Comparison of ENCODE assay signal across 8 mouse cellular contexts in the genomic region with DNA sequence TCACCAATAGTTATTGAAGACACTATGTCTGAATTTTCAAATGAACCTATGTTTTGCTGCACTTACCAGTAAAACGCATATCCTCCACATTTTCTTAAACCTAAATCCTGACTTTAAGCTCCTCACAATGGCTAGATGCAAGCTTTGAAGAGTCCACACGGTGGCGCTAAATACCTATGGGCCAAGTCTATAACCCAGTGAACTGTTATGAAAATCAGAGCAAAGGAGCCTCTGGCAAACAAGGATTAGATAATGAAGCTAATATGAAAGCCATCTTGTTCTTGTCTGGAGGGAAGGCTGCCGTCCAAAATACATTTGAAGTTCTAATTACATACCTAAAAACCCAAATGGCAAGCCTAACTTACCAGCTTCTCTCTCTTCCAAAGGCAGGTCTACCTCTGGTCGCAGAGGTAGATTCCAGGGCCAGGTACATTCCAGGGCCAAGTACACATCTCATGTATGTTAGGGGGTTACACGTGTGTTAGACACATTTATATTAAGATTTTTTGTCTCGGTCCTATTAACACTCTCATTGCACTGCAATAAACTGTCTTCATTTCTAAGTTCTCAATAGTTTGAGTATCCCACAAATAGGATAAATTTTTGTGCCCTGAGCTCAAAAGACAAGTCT. TPM values are rescaled to one million over a fixed set of nuclear protein-coding genes. Genes with fewer than 3 reads are reported as not detected.
DNase-seq lines count a peak whose midpoint lies in the region; ATAC-seq and TF ChIP-seq lines count a peak whose summit lies in the region.

No protein-coding gene starts in this region.

- TF ChIP-seq CTCF in heart, adult 2 months (IDR thresholded peaks at IDR 0.05) = no peak; the same call in 1 of the 2 replicates

- no peak overlapping the region for H3K4me2 ChIP-seq in kidney, embryonic 14.5 days (replicated peaks; ENCODE audit: low read depth, low read length)
- no peak overlapping the region for H3K4me2 ChIP-seq in limb, embryonic 14.5 days (replicated peaks; ENCODE audit: low read depth, low read length, severe bottlenecking)

- H3K4me1 ChIP-seq in heart, adult 2 months (ENCODE audit: control insufficient read depth, insufficient read depth, low read length) = no peaks in the 10 kb centered on the region; the same call in 1 of the 2 replicates
- H3K4me1 ChIP-seq in kidney, embryonic 14.5 days (ENCODE audit: control insufficient read depth, insufficient read depth, low read length) = no peaks in the 10 kb centered on the region
- no peaks in the 10 kb centered on the region for H3K4me1 ChIP-seq in limb, embryonic 14.5 days (ENCODE audit: control insufficient read depth, insufficient read depth, low read length)

- WGBS in heart, adult 2 months = 27% methylated on average over 7 of the region's 7 CpGs
- 37% methylated on average over 7 of the region's 7 CpGs for WGBS in kidney, embryonic 14.5 days
- WGBS in limb, embryonic 14.5 days = 35% methylated on average over 7 of the region's 7 CpGs

- H3K27me3 ChIP-seq in heart, adult 2 months (ENCODE audit: control insufficient read depth, insufficient read depth, low read length) = no peaks in the 10 kb centered on the region
- no peaks in the 10 kb centered on the region for H3K27me3 ChIP-seq in kidney, embryonic 14.5 days (ENCODE audit: control insufficient read depth, insufficient read depth, low read length)
- H3K27me3 ChIP-seq in limb, embryonic 14.5 days (ENCODE audit: control insufficient read depth, insufficient read depth, low read length) = no peaks in the 10 kb centered on the region
- H3K27me3 ChIP-seq in splenic B cell, adult 2 months (ENCODE audit: control insufficient read depth, insufficient read depth, low read length, poor library complexity, severe bottlenecking) = no peaks in the 10 kb centered on the region

- TF ChIP-seq EP300 in heart, adult 2 months (IDR thresholded peaks at IDR 0.05; ENCODE audit: insufficient read depth, low read depth, low read length) = no peak

- no peak overlapping the region for H3K4me3 ChIP-seq in heart, adult 2 months
- H3K4me3 ChIP-seq in kidney, embryonic 14.5 days (ENCODE audit: low read length) = no peak overlapping the region
- no peak overlapping the region for H3K4me3 ChIP-seq in limb, embryonic 14.5 days (replicated peaks; ENCODE audit: low read length)

- intact Hi-C loops in heart, adult 2 months (cut with DNase I) = loop anchor here (1.0 to 5.0 kb wide), 5 partner anchors 31 to 379 kb away; a partner anchor contains a TSS

- no peak overlapping the region for H3K27ac ChIP-seq in heart, adult 2 months
- H3K27ac ChIP-seq in kidney, embryonic 14.5 days (ENCODE audit: low read depth, low read length) = no peak overlapping the region
- H3K27ac ChIP-seq in limb, embryonic 14.5 days (replicated peaks; ENCODE audit: low read depth, low read length) = no peak overlapping the region

- peak; percentile 80; the same call in 1 of the 2 replicates for ATAC-seq in kidney, embryonic 14.5 days (ENCODE audit: low FRiP score, low TSS enrichment)
- ATAC-seq in limb, embryonic 14.5 days (ENCODE audit: low FRiP score, low read depth) = peak; percentile 82

- no peak overlapping the region for H3K9ac ChIP-seq in heart, adult 2 months (ENCODE audit: low read depth, low read length)
- H3K9ac ChIP-seq in kidney, embryonic 14.5 days (ENCODE audit: low read depth, low read length) = no peak overlapping the region
- H3K9ac ChIP-seq in limb, embryonic 14.5 days (ENCODE audit: low read depth, low read length, severe bottlenecking) = no peak overlapping the region

- no peak for TF ChIP-seq POLR2A in heart, adult 2 months (IDR thresholded peaks at IDR 0.05; ENCODE audit: insufficient read depth, low read depth, low read length)
- TF ChIP-seq POLR2A in limb, embryonic 14.5 days (IDR thresholded peaks at IDR 0.05; ENCODE audit: borderline replicate concordance, extremely low read depth, insufficient read depth, insufficient read length) = no peak

- no peaks in the 10 kb centered on the region for H3K36me3 ChIP-seq in heart, adult 2 months (ENCODE audit: control insufficient read depth, insufficient read depth, low read length)
- H3K36me3 ChIP-seq in kidney, embryonic 14.5 days (ENCODE audit: control insufficient read depth, insufficient read depth, low read length) = no peaks in the 10 kb centered on the region
- peaks cover 2% of the 10 kb centered on the region; the same call in 1 of the 2 replicates for H3K36me3 ChIP-seq in limb, embryonic 14.5 days (ENCODE audit: control insufficient read depth, insufficient read depth, low read length)
- H3K36me3 ChIP-seq in splenic B cell, adult 2 months (ENCODE audit: control insufficient read depth, insufficient read depth, low read length, poor library complexity, severe bottlenecking) = no peaks in the 10 kb centered on the region

- no peaks in the 10 kb centered on the region for H3K9me3 ChIP-seq in kidney, embryonic 14.5 days (ENCODE audit: control insufficient read depth, low read length)
- no peaks in the 10 kb centered on the region for H3K9me3 ChIP-seq in limb, embryonic 14.5 days (ENCODE audit: control insufficient read depth, low read length)

- DNase-seq in 3T3-L1 (ENCODE audit: low read depth, low spot score) = peak; percentile 92
- DNase-seq in adrenal gland, adult 2 months = peak; percentile 70
- peak; percentile 84 for DNase-seq in embryo, embryonic 11 days
- DNase-seq in heart, adult 2 months = peak; percentile 64 to 77
- peak; percentile 91 for DNase-seq in limb, embryonic 14.5 days (ENCODE audit: low spot score)
- peak; percentile 87 for DNase-seq in naive thymus-derived CD4-positive, alpha-beta T cell, adult 2 months (ENCODE audit: low read depth)
- peak; percentile 87 for DNase-seq in splenic B cell, adult 2 months (ENCODE audit: low read depth, low spot score)

- no peaks in the 10 kb centered on the region for H3K79me2 ChIP-seq in heart, adult 2 months (replicated peaks; ENCODE audit: control insufficient read depth, insufficient read depth, low read length)

RNA-seq across cellular contexts. Expression of a gene that starts 32.2 kb away (rescaled TPM):
- total RNA-seq in adrenal gland, adult 2 months (2021) = 10 to 100 TPM; 17.7 to 18.2 TPM
- polyA plus RNA-seq in adrenal gland, adult 2 months (2012; rRNA removed) = 8.0 and 11.8 TPM in 2 replicates
- 1 to 10 TPM; 5.9 to 6.1 TPM for total RNA-seq in heart, adult 2 months (2021)
- polyA plus RNA-seq in heart, adult 2 months (2012; rRNA removed) = 4.4 and 7.3 TPM in 2 replicates
- polyA plus RNA-seq in kidney, embryonic 14.5 days (2014; fragmentation: Nextera tagmentation; extraction: Ambion mirVana) = 5.8 and 6.9 TPM in 2 replicates
- polyA plus RNA-seq in limb, embryonic 14.5 days (2012; rRNA removed) = 12.6 and 15.1 TPM in 2 replicates
- 7.1 and 7.7 TPM in 2 replicates for polyA plus RNA-seq in limb, embryonic 14.5 days (2014; fragmentation: Nextera tagmentation; extraction: Ambion mirVana)
